Mouse (Mus musculus): ENCODE measurements at regions not wholly inside any gene's neighbourhood (a gene's known extent, or its start where the extent isn't known, plus 50 kb on each side); places are given as distances from the start of the nearest gene placed in this dataset.

- TF ChIP-seq EP300 (optimal IDR thresholded peaks at IDR 0.05) (no peak), CTCF (IDR thresholded peaks at IDR 0.05; ENCODE audit: low read depth) (no peak)
Measured at GRCm38 (mm10) chr1:3903432-3903831, 904.3 kb upstream of the Gm37988 start.
